12 mouse cellular contexts compared by ENCODE assay signal in genomic region chr14:79262677-79263076, GRCm38 (mm10). TPM values are rescaled to one million over a fixed set of nuclear protein-coding genes. Genes with fewer than 3 reads are reported as not detected.
A peak's percentile ranks its signal among the peaks of the same experiment; 100 is the strongest.
DNase-seq lines count a peak whose midpoint lies in the region; ATAC-seq lines count a peak whose summit lies in the region.
"Had no signal": no experiment of that assay in that cellular context is flagged by ENCODE, and none has a peak within 500 bp of the region (broad histone marks: within the 10 kb centered on the region; RNA-seq: fewer than 3 reads in every experiment).

No protein-coding gene starts in this region.

- no peak overlapping the region for H3K27ac ChIP-seq in forebrain, embryonic 15.5 days (replicated peaks)
- no peak overlapping the region for H3K27ac ChIP-seq in forebrain, embryonic 11.5 days (ENCODE audit: low read depth, low read length)
- H3K27ac ChIP-seq: embryonic facial prominence, embryonic 12.5 days; limb, embryonic 12.5 days had no signal

- H3K36me3 ChIP-seq in forebrain, embryonic 15.5 days: no peaks in the 10 kb centered on the region
- no peaks in the 10 kb centered on the region for H3K36me3 ChIP-seq in forebrain, embryonic 11.5 days (ENCODE audit: control insufficient read depth, insufficient read depth, low read length)
- H3K36me3 ChIP-seq: embryonic facial prominence, embryonic 12.5 days; limb, embryonic 12.5 days had no signal

- no peak overlapping the region for H3K4me2 ChIP-seq in forebrain, embryonic 15.5 days (replicated peaks)
- H3K4me2 ChIP-seq in forebrain, embryonic 11.5 days (ENCODE audit: low read depth, low read length, severe bottlenecking): no peak overlapping the region
- H3K4me2 ChIP-seq: embryonic facial prominence, embryonic 12.5 days; limb, embryonic 12.5 days had no signal

- H3K9me3 ChIP-seq in forebrain, embryonic 15.5 days: no peaks in the 10 kb centered on the region
- no peaks in the 10 kb centered on the region for H3K9me3 ChIP-seq in forebrain, embryonic 11.5 days (ENCODE audit: control insufficient read depth, low read length)
- H3K9me3 ChIP-seq: embryonic facial prominence, embryonic 12.5 days; limb, embryonic 12.5 days had no signal

- ATAC-seq in forebrain, embryonic 15.5 days (replicated peaks): peak; percentile 67; the same call in 1 of the 2 replicates
- no peak for ATAC-seq in forebrain, embryonic 11.5 days (replicated peaks; ENCODE audit: low FRiP score)

- 0 out of 2 replicates have a peak, but pooled peaks cover 3% of the 10 kb centered on the region for H3K4me1 ChIP-seq in forebrain, embryonic 15.5 days
- no peaks in the 10 kb centered on the region for H3K4me1 ChIP-seq in forebrain, embryonic 11.5 days (replicated peaks; ENCODE audit: control insufficient read depth, insufficient read depth, low read length)
- H3K4me1 ChIP-seq: embryonic facial prominence, embryonic 12.5 days; limb, embryonic 12.5 days had no signal

- H3K27me3 ChIP-seq in forebrain, embryonic 15.5 days: no peaks in the 10 kb centered on the region
- no peaks in the 10 kb centered on the region for H3K27me3 ChIP-seq in forebrain, embryonic 11.5 days (ENCODE audit: control insufficient read depth, insufficient read depth, low read length)
- H3K27me3 ChIP-seq: embryonic facial prominence, embryonic 12.5 days; limb, embryonic 12.5 days had no signal

- H3K9ac ChIP-seq in forebrain, embryonic 15.5 days (replicated peaks): no peak overlapping the region
- no peak overlapping the region for H3K9ac ChIP-seq in forebrain, embryonic 11.5 days (ENCODE audit: low read length)
- H3K9ac ChIP-seq: embryonic facial prominence, embryonic 12.5 days; limb, embryonic 12.5 days had no signal

- H3K4me3 ChIP-seq in forebrain, embryonic 15.5 days: no peak overlapping the region
- no peak overlapping the region for H3K4me3 ChIP-seq in forebrain, embryonic 11.5 days (ENCODE audit: low read depth, low read length)
- H3K4me3 ChIP-seq: embryonic facial prominence, embryonic 12.5 days; limb, embryonic 12.5 days had no signal

- WGBS in forebrain, embryonic 15.5 days: 82% methylated on average over 4 of the region's 4 CpGs
- 87% methylated on average over 4 of the region's 4 CpGs for WGBS in forebrain, embryonic 11.5 days

- DNase-seq in forebrain, embryonic 11.5 days (ENCODE audit: low spot score): no peak
- peak; percentile 81 for DNase-seq in NIH3T3 (ENCODE audit: low read depth)
- peak; percentile 75 to 87 for DNase-seq in cerebellum, postnatal 10 days
- peak; percentile 10 for DNase-seq in left cerebral cortex, adult 11 months (ENCODE audit: low spot score)
- no peak for DNase-seq in T-cell, adult 2 months (ENCODE audit: low spot score)
- DNase-seq in urinary bladder, postnatal 14 days (ENCODE audit: low spot score): no peak
- DNase-seq in liver: no peak
- DNase-seq: heart, adult 11 months; kidney, adult 11 months had no signal

RNA-seq across cellular contexts. Expression of gene Zfp957, which starts 15.5 kb away (rescaled TPM):
- polyA plus RNA-seq in forebrain, embryonic 15.5 days (2015; fragmentation: Nextera tagmentation; extraction: Ambion mirVana): not detected in 2 replicates
- not detected in 2 replicates for polyA plus RNA-seq in forebrain, embryonic 11.5 days (2014; fragmentation: Nextera tagmentation; extraction: Ambion mirVana)
- polyA plus RNA-seq: embryonic facial prominence, embryonic 12.5 days; limb, embryonic 12.5 days had no signal

RNA-seq across cellular contexts. Expression of gene Rgcc, which starts 38.8 kb away (rescaled TPM):
- 67.3 and 68.3 TPM in 2 replicates for polyA plus RNA-seq in forebrain, embryonic 15.5 days (2015; fragmentation: Nextera tagmentation; extraction: Ambion mirVana)
- polyA plus RNA-seq in forebrain, embryonic 11.5 days (2014; fragmentation: Nextera tagmentation; extraction: Ambion mirVana): 72.4 and 75.8 TPM in 2 replicates

Comparison
In these comparisons a context has a peak if more than half of its experiments do, and no peak if none do; other contexts are left out.
1. DNase-seq: peak in NIH3T3 (single experiment), cerebellum, postnatal 10 days (2 of 2) and left cerebral cortex, adult 11 months (single experiment); none in forebrain, embryonic 11.5 days (single experiment), T-cell, adult 2 months (single experiment), urinary bladder, postnatal 14 days (single experiment) and liver (single experiment).